Mouse (Mus musculus) c-Kit-positive CD71-positive TER-119-positive erythroid progenitor cells, embryonic 14.5 days (primary cell): Measurements from ENCODE around the gene Olfr812.
"Not testable (repeated sequence)": the region's sequence is repeated elsewhere in the genome, so short reads cannot be mapped to it uniquely, and the experiment has no call there.

Experiments
- DNase-seq: peaks from one replicate; pipeline ENCODE4 v3.0.0-alpha.2; 2013; ENCODE audit warnings: low spot score

Olfr812 gene

GRCm38 (mm10) chr10:129845994-129846393 is at the start of gene Olfr812:
Olfr812 (minus strand) TSS chr10:129846094.
- DNase-seq = no peak

- no peak for DNase-seq
Observed at GRCm38 (mm10) chr10:129885934-129886333, 40.0 kb upstream of the Olfr812 start.

- not testable (repeated sequence) for DNase-seq
Observed at GRCm38 (mm10) chr10:129885496-129885895, 39.6 kb upstream of the Olfr812 start.

- DNase-seq = not testable (repeated sequence)
Observed at GRCm38 (mm10) chr10:129879751-129880150, 33.9 kb upstream of the Olfr812 start, which contains the start of gene Olfr814. Olfr814 (minus strand) TSS chr10:129879851.

GRCm38 (mm10) chr10:129855067-129855466 is 9.2 kb upstream of the Olfr812 start, which contains the start of gene Olfr813:
Olfr813 (plus strand) TSS chr10:129855367.
- DNase-seq = no peak

- no peak for DNase-seq
Observed at GRCm38 (mm10) chr10:129847343-129847742, 1.4 kb upstream of the Olfr812 start.

- DNase-seq = no peak
Observed at GRCm38 (mm10) chr10:129804296-129804695, 41.6 kb downstream of the Olfr812 start, which contains the start of gene Olfr811. Olfr811 (minus strand) TSS chr10:129804396.

- DNase-seq = no peak
Observed at GRCm38 (mm10) chr10:129794817-129795216, 51.1 kb downstream of the Olfr812 start, which contains the start of gene Olfr810. Olfr810 (minus strand) TSS chr10:129794917.
